Mouse (Mus musculus) megakaryocyte, embryonic 14.5 days (primary cell): ENCODE results near the gene Zfp385b.

Experiments
- FLI1 ChIP-seq: IDR thresholded peaks from 2 replicates; pipeline ENCODE4 v1.6.1; 2012; ENCODE audit warnings: low read length, inconsistent platforms, mixed read lengths
- GATA1 ChIP-seq: IDR thresholded peaks from 3 replicates; pipeline ENCODE4 v1.6.1; 2012; ENCODE audit warnings: mixed read lengths, low read length, inconsistent platforms, borderline replicate concordance

GRCm38 (mm10) chr2:77775247-77775880 is 44.1 kb downstream of the Zfp385b start:
- TF ChIP-seq GATA1 = no peak
- TF ChIP-seq FLI1 = no peak
